Mouse (Mus musculus) limb, embryonic 11.5 days (tissue): ENCODE measurements around the gene Qrsl1. TPM values are rescaled to one million over a fixed set of nuclear protein-coding genes. Genes with fewer than 3 reads are reported as not detected.

Source experiments
- ATAC-seq: fragments of 200-750 bp; cut with Nextera tagmentation; 2 replicates; pipeline ENCODE4 v1.8.0; 2017; ENCODE audit warnings: low read depth; ENCODE audit not compliant: insufficient number of reproducible peaks, low FRiP score, low TSS enrichment
- DNase-seq: peaks from one replicate; pipeline ENCODE4 v3.0.0-alpha.2; 2015; ENCODE audit warnings: low spot score
- H3K27ac ChIP-seq: fragments of 300-500 bp; sonication (generic); replicated peaks from 2 replicates; pipeline ENCODE4 v1.5.1; 2014; ENCODE audit warnings: low read depth, mild to moderate bottlenecking, low read length
- H3K27me3 ChIP-seq: fragments of 300-500 bp; sonication (generic); 2 replicates; pipeline ENCODE4 v1.6.1; 2014; ENCODE audit warnings: mild to moderate bottlenecking, low read length, mixed read lengths; ENCODE audit not compliant: control insufficient read depth, insufficient read depth
- H3K36me3 ChIP-seq: fragments of 300-500 bp; sonication (generic); 2 replicates; pipeline ENCODE4 v1.6.1; 2014; ENCODE audit warnings: mild to moderate bottlenecking, low read length, moderate library complexity, mixed read lengths; ENCODE audit not compliant: control insufficient read depth, insufficient read depth
- H3K4me1 ChIP-seq: fragments of 300-500 bp; sonication (generic); 2 replicates; pipeline ENCODE4 v1.6.1; 2014; ENCODE audit warnings: low read length, mixed read lengths; ENCODE audit not compliant: control insufficient read depth, insufficient read depth
- H3K4me2 ChIP-seq: fragments of 300-500 bp; sonication (generic); 2 replicates; pipeline ENCODE4 v1.6.1; 2014; ENCODE audit warnings: low read depth, mild to moderate bottlenecking, moderate library complexity; ENCODE audit not compliant: severe bottlenecking
- H3K4me3 ChIP-seq: fragments of 300-500 bp; sonication (generic); 2 replicates; pipeline ENCODE4 v1.5.1; 2014; ENCODE audit warnings: low read depth, low read length
- H3K9ac ChIP-seq: fragments of 300-500 bp; sonication (generic); 2 replicates; pipeline ENCODE4 v1.6.1; 2014; ENCODE audit warnings: mild to moderate bottlenecking, low read length
- H3K9me3 ChIP-seq: fragments of 300-500 bp; sonication (generic); 2 replicates; pipeline ENCODE4 v1.6.1; 2016; ENCODE audit warnings: low read length; ENCODE audit not compliant: control insufficient read depth
- WGBS: fragments of 180-500 bp; shearing (Covaris S2); extraction: QIAGEN DNeasy Blood & Tissue Kit; methylation state at CpG from one replicate; pipeline ENCODE4 v1.1.7; 2014; 5-methylcytosine and 5-hydroxymethylcytosine counted together
- polyA plus RNA-seq: library from polyadenylated mRNA; unstranded; fragments of >200 nt; fragmentation: Nextera tagmentation; extraction: Ambion mirVana; gene quantifications from 2 replicates; pipeline ENCODE4 v1.2.1, GENCODE M21; 2014

The Qrsl1 gene
- polyA plus RNA-seq, 1 experiment from 2014 or later: 31.6 TPM

GRCm38 (mm10) chr10:43898276-43898675, 3.3 kb downstream of the Qrsl1 start:
- WGBS: 94% methylated on average over 7 of the region's 7 CpGs
- H3K36me3 ChIP-seq: no peaks in the 10 kb centered on the region; the same call in 1 of the 2 replicates
- no peaks in the 10 kb centered on the region for H3K27me3 ChIP-seq
- ATAC-seq (no peak), DNase-seq (no peak)
- H3K9ac ChIP-seq: no peak overlapping the region
- no peak overlapping the region for H3K4me3 ChIP-seq
- no peak overlapping the region for H3K27ac ChIP-seq
- no peak overlapping the region for H3K4me2 ChIP-seq
- H3K9me3 ChIP-seq: no peaks in the 10 kb centered on the region
- peaks cover 3% of the 10 kb centered on the region; the same call in 1 of the 2 replicates for H3K4me1 ChIP-seq

- 95% methylated on average over 8 of the region's 8 CpGs for WGBS
- H3K36me3 ChIP-seq: no peaks in the 10 kb centered on the region; the same call in 1 of the 2 replicates
- no peak for ATAC-seq
These were observed 5.5 kb downstream of the Qrsl1 start for GRCm38 (mm10) chr10:43896065-43896464.

GRCm38 (mm10) chr10:43892971-43893370, 8.6 kb downstream of the Qrsl1 start:
- no peaks in the 10 kb centered on the region for H3K9me3 ChIP-seq

More at GRCm38 (mm10) chr10:43896065-43896464, 5.5 kb downstream of the Qrsl1 start:
- no peak overlapping the region for H3K9ac ChIP-seq
- no peak for DNase-seq
- H3K4me2 ChIP-seq: no peak overlapping the region
- H3K27me3 ChIP-seq: no peaks in the 10 kb centered on the region
- H3K9me3 ChIP-seq: no peaks in the 10 kb centered on the region
- no peak overlapping the region for H3K27ac ChIP-seq
- H3K4me3 ChIP-seq: no peak overlapping the region
- no peaks in the 10 kb centered on the region for H3K4me1 ChIP-seq

GRCm38 (mm10) chr10:43888976-43889375, 12.6 kb downstream of the Qrsl1 start:
- Histone ChIP-seq H3K27ac (no peak overlapping the region), H3K9ac (no peak overlapping the region), H3K4me3 (no peak overlapping the region), H3K36me3 (peaks cover 2% of the 10 kb centered on the region), H3K4me1 (no peaks in the 10 kb centered on the region), H3K4me2 (no peak overlapping the region), H3K9me3 (no peaks in the 10 kb centered on the region), H3K27me3 (no peaks in the 10 kb centered on the region)
- ATAC-seq (no peak), DNase-seq (no peak)
- WGBS: 94% methylated on average over 16 of the region's 16 CpGs

More at GRCm38 (mm10) chr10:43892971-43893370, 8.6 kb downstream of the Qrsl1 start:
- Histone ChIP-seq H3K4me1 (no peaks in the 10 kb centered on the region), H3K4me3 (no peak overlapping the region), H3K36me3 (peaks cover 1% of the 10 kb centered on the region), H3K9ac (no peak overlapping the region), H3K4me2 (no peak overlapping the region), H3K27me3 (no peaks in the 10 kb centered on the region), H3K27ac (no peak overlapping the region)
- 92% methylated on average over 4 of the region's 4 CpGs for WGBS
- ATAC-seq (no peak), DNase-seq (no peak)

GRCm38 (mm10) chr10:43887676-43888075, 13.9 kb downstream of the Qrsl1 start:
- H3K4me1 ChIP-seq: no peaks in the 10 kb centered on the region
- 90% methylated on average over 9 of the region's 9 CpGs for WGBS
- DNase-seq (no peak), ATAC-seq (no peak)
- peaks cover 2% of the 10 kb centered on the region for H3K36me3 ChIP-seq
- H3K4me3 ChIP-seq: no peak overlapping the region
- no peaks in the 10 kb centered on the region for H3K9me3 ChIP-seq
- H3K9ac ChIP-seq: no peak overlapping the region
- no peaks in the 10 kb centered on the region for H3K27me3 ChIP-seq
- H3K27ac ChIP-seq: no peak overlapping the region
- no peak overlapping the region for H3K4me2 ChIP-seq

- WGBS: 94% methylated on average over 1 of the region's 1 CpGs
- no peak for ATAC-seq
- no peaks in the 10 kb centered on the region for H3K36me3 ChIP-seq
- H3K9me3 ChIP-seq: no peaks in the 10 kb centered on the region
- no peak overlapping the region for H3K4me3 ChIP-seq
- H3K4me1 ChIP-seq: no peaks in the 10 kb centered on the region
- no peak overlapping the region for H3K9ac ChIP-seq
- H3K27me3 ChIP-seq: no peaks in the 10 kb centered on the region
- no peak overlapping the region for H3K27ac ChIP-seq
- H3K4me2 ChIP-seq: no peak overlapping the region
- DNase-seq: no peak
These were observed 30.1 kb downstream of the Qrsl1 start for GRCm38 (mm10) chr10:43871458-43871857.

GRCm38 (mm10) chr10:43870752-43871151, 30.8 kb downstream of the Qrsl1 start:
- ATAC-seq (no peak), DNase-seq (peak; percentile 64)
- no peaks in the 10 kb centered on the region for H3K27me3 ChIP-seq
- no peak overlapping the region for H3K9ac ChIP-seq
- no peak overlapping the region for H3K4me2 ChIP-seq
- H3K27ac ChIP-seq: no peak overlapping the region
- no peaks in the 10 kb centered on the region for H3K9me3 ChIP-seq
- H3K4me3 ChIP-seq: no peak overlapping the region
- 69% methylated on average over 10 of the region's 10 CpGs for WGBS
- H3K4me1 ChIP-seq: no peaks in the 10 kb centered on the region
- H3K36me3 ChIP-seq: no peaks in the 10 kb centered on the region

- no peaks in the 10 kb centered on the region for H3K36me3 ChIP-seq
- WGBS: 89% methylated on average over 3 of the region's 3 CpGs
- no peaks in the 10 kb centered on the region; the same call in 1 of the 2 replicates for H3K9me3 ChIP-seq
- H3K9ac ChIP-seq: no peak overlapping the region
- DNase-seq (no peak), ATAC-seq (no peak)
- H3K27me3 ChIP-seq: no peaks in the 10 kb centered on the region
- H3K4me1 ChIP-seq: no peaks in the 10 kb centered on the region
- H3K4me2 ChIP-seq: no peak overlapping the region
- no peak overlapping the region for H3K4me3 ChIP-seq
- no peak overlapping the region for H3K27ac ChIP-seq
These were observed 45.2 kb downstream of the Qrsl1 start for GRCm38 (mm10) chr10:43856351-43856750.

- Histone ChIP-seq H3K4me3 (no peak overlapping the region), H3K27me3 (no peaks in the 10 kb centered on the region), H3K9me3 (no peaks in the 10 kb centered on the region; the same call in 1 of the 2 replicates), H3K4me2 (no peak overlapping the region), H3K36me3 (no peaks in the 10 kb centered on the region), H3K4me1 (no peaks in the 10 kb centered on the region), H3K9ac (no peak overlapping the region), H3K27ac (no peak overlapping the region)
- DNase-seq (no peak), ATAC-seq (no peak)
- WGBS: 93% methylated on average over 9 of the region's 9 CpGs
These were observed 45.6 kb downstream of the Qrsl1 start for GRCm38 (mm10) chr10:43855916-43856315.
